Mouse (Mus musculus) embryonic facial prominence, embryonic 13.5 days (tissue): ENCODE results near the gene Prrg2. TPM values are rescaled to one million over a fixed set of nuclear protein-coding genes. Genes with fewer than 3 reads are reported as not detected.
"Not testable (repeated sequence)": the region's sequence is repeated elsewhere in the genome, so short reads cannot be mapped to it uniquely, and the experiment has no call there.

Experiments used
- ATAC-seq: fragments of 200-750 bp; cut with Nextera tagmentation; 2 replicates; pipeline ENCODE4 v1.8.0; 2017; ENCODE audit warnings: low read depth; ENCODE audit not compliant: insufficient number of reproducible peaks, insufficient read depth, low FRiP score, low TSS enrichment
- H3K27ac ChIP-seq: fragments of 300-500 bp; sonication (generic); 2 replicates; pipeline ENCODE4 v1.5.1; 2015; ENCODE audit warnings: moderate library complexity, mild to moderate bottlenecking, inconsistent platforms
- H3K27me3 ChIP-seq: fragments of 300-500 bp; sonication (generic); 2 replicates; pipeline ENCODE4 v1.6.1; 2015; ENCODE audit warnings: mild to moderate bottlenecking, inconsistent platforms
- H3K36me3 ChIP-seq: fragments of 300-500 bp; sonication (generic); 2 replicates; pipeline ENCODE4 v1.6.1; 2015; ENCODE audit warnings: mild to moderate bottlenecking, inconsistent platforms
- H3K4me1 ChIP-seq: fragments of 300-500 bp; sonication (generic); 2 replicates; pipeline ENCODE4 v1.6.1; 2015; ENCODE audit warnings: inconsistent platforms
- H3K4me2 ChIP-seq: fragments of 300-500 bp; sonication (generic); 2 replicates; pipeline ENCODE4 v1.6.1; 2015; ENCODE audit warnings: moderate library complexity, mild to moderate bottlenecking, inconsistent platforms
- H3K4me3 ChIP-seq: fragments of 300-500 bp; sonication (generic); 2 replicates; pipeline ENCODE4 v1.5.1; 2015; ENCODE audit warnings: mild to moderate bottlenecking, inconsistent platforms
- H3K9ac ChIP-seq: fragments of 300-500 bp; sonication (generic); 2 replicates; pipeline ENCODE4 v1.6.1; 2015; ENCODE audit warnings: mild to moderate bottlenecking, inconsistent platforms
- H3K9me3 ChIP-seq: fragments of 300-500 bp; sonication (generic); 2 replicates; pipeline ENCODE4 v1.6.1; 2016; ENCODE audit warnings: inconsistent platforms
- WGBS: fragments of 180-500 bp; shearing (Covaris S2); methylation state at CpG from one replicate; pipeline ENCODE4 v1.1.7; 2015; ENCODE audit warnings: mixed read lengths; 5-methylcytosine and 5-hydroxymethylcytosine counted together
- polyA plus RNA-seq: library from polyadenylated mRNA; unstranded; fragments of >200 nt; fragmentation: Nextera tagmentation; extraction: Ambion mirVana; gene quantifications from 2 replicates; pipeline ENCODE4 v1.2.1, GENCODE M21; 2015

Gene Prrg2
- polyA plus RNA-seq, 1 experiment from 2014 or later: 26.0 TPM

DNA sequence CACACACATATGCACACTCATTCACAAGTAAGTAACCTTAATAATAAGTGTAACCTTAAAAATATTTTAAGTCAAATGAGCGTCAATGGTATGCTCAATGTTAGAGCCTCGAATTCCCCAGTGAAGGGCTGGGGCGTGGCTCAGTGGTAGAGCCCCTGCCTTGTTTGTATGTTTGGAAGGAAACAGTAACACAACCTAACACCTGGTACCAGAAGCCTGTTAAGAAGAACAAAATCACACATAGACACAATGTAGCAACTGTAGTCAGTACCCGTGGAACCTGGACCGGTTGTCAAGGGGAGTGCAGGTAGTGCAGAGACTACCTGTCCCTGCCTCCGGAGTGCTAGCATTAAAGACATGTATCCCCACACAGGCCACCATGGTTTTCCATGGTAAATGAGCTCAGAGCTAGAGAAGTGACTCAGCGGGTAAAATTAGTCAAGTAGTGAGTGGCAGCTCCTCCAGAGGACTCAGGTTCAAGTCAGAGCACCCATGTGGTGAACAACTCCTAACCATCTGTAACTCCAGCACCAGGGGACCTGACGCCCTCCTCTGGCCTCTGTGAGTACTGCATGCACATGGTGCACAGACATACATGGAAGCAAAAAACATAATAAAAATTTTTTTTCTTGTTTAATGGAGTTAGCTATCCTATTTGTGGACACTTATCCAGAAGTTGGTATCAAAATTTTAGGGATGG is 36.2 kb upstream of the Prrg2 start:
- no peak overlapping the region for H3K9ac ChIP-seq
- H3K27ac ChIP-seq: no peak overlapping the region
- H3K27me3 ChIP-seq: no peaks in the 10 kb centered on the region
- peaks cover 23% of the 10 kb centered on the region for H3K36me3 ChIP-seq
- peaks cover 32% of the 10 kb centered on the region for H3K4me1 ChIP-seq
- H3K9me3 ChIP-seq: no peaks in the 10 kb centered on the region
- WGBS: 87% methylated on average over 8 of the region's 8 CpGs
- no peak overlapping the region for H3K4me2 ChIP-seq
- ATAC-seq: no peak
- H3K4me3 ChIP-seq: no peak overlapping the region

DNA sequence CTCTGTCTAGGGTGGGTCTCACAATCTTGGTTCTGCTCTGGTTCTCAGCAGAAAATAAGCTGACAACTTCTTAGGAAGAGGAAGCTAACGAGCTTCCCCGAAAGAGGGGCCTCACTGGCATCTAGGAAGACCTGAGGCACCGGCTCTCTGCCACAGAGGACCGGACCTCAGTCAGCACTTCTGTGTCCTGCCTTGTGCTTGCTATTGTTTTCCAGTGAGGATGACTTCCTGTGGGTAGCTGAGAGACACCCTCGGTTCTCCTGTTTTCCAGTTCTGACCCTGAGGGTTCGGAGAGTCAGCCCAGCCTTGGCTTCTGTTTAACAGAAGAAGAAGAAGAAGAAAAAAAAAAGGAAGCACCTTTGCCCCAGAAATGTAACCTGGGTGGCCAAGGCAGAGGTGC is 35.0 kb upstream of the Prrg2 start:
- Histone ChIP-seq H3K9me3 (no peaks in the 10 kb centered on the region), H3K4me2 (no peak overlapping the region), H3K9ac (no peak overlapping the region), H3K27ac (0 out of 2 replicates have a peak overlapping the region, but pooled peaks have one; percentile 1), H3K27me3 (no peaks in the 10 kb centered on the region), H3K36me3 (peaks cover 23% of the 10 kb centered on the region), H3K4me3 (no peak overlapping the region), H3K4me1 (peaks cover 28% of the 10 kb centered on the region)
- ATAC-seq: no peak
- 51% methylated on average over 6 of the region's 6 CpGs for WGBS

DNA sequence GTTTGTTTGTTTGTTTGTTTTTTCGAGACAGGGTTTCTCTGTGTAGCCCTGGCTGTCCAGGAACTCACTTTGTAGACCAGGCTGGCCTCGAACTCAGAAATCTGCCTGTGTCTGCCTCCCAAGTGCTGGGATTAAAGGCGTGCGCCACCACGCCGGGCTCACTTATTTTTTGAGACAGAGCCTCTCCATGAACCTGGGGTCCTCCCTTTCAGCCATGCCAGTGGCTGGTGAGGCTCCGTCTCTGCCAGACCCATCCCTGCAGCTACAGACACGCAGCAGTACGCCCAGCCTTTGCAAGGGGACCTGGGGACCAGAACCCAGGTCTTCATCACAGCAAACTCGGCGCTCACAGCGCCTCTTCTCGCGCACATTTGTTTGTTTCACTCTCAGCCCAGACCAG is 33.5 kb upstream of the Prrg2 start:
- H3K27me3 ChIP-seq, ATAC-seq, H3K27ac ChIP-seq, H3K4me2 ChIP-seq, H3K9ac ChIP-seq, H3K4me3 ChIP-seq, H3K9me3 ChIP-seq: not testable (repeated sequence)
- WGBS: 95% methylated on average over 14 of the region's 14 CpGs
- Histone ChIP-seq H3K36me3 (peaks cover 23% of the 10 kb centered on the region), H3K4me1 (peaks cover 24% of the 10 kb centered on the region)

GRCm38 (mm10) chr7:45095367-45095766 is 32.9 kb upstream of the Prrg2 start:
- Histone ChIP-seq H3K4me1 (peaks cover 30% of the 10 kb centered on the region), H3K9me3 (no peaks in the 10 kb centered on the region), H3K27me3 (no peaks in the 10 kb centered on the region), H3K9ac (no peak overlapping the region), H3K4me2 (no peak overlapping the region), H3K27ac (no peak overlapping the region), H3K4me3 (no peak overlapping the region), H3K36me3 (peaks cover 26% of the 10 kb centered on the region)
- ATAC-seq: no peak
- 78% methylated on average over 6 of the region's 6 CpGs for whole genome bisulfite sequencing

DNA sequence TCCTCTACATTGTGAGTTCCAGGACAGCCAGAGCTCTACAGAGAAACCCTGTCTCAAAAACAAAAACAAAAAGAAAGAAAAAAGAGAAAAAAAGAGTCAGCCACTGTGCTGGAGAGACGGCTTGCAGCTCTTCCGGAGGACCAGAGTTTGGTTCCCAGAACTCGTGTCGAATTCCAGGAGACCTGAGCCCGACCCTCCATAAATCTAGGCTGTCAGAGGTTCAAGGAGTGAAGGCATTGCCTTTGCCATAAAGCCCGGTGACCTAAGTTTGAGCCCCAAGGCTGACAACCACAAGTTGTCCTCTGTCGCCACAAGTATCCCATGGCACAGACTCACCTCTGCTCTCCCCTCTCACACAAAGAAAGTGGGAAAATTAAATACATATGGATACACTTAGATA is 31.6 kb upstream of the Prrg2 start:
- Histone ChIP-seq H3K9ac (no peak overlapping the region), H3K36me3 (peaks cover 28% of the 10 kb centered on the region), H3K4me1 (peaks cover 33% of the 10 kb centered on the region), H3K27ac (peak overlapping the region; percentile 89), H3K4me2 (peak overlapping the region; percentile 24; the same call in 1 of the 2 replicates), H3K4me3 (no peak overlapping the region), H3K27me3 (no peaks in the 10 kb centered on the region), H3K9me3 (no peaks in the 10 kb centered on the region)
- 24% methylated on average over 7 of the region's 7 CpGs for WGBS
- ATAC-seq: no peak

- Histone ChIP-seq H3K4me3 (no peak overlapping the region), H3K4me1 (peaks cover 33% of the 10 kb centered on the region), H3K27me3 (no peaks in the 10 kb centered on the region), H3K9me3 (no peaks in the 10 kb centered on the region), H3K27ac (peak overlapping the region; percentile 89), H3K36me3 (peaks cover 27% of the 10 kb centered on the region), H3K9ac (no peak overlapping the region), H3K4me2 (no peak overlapping the region)
- no peak for ATAC-seq
- WGBS: 31% methylated on average over 18 of the region's 18 CpGs
Observed at GRCm38 (mm10) chr7:45093516-45093905, 31.0 kb upstream of the Prrg2 start.

DNA sequence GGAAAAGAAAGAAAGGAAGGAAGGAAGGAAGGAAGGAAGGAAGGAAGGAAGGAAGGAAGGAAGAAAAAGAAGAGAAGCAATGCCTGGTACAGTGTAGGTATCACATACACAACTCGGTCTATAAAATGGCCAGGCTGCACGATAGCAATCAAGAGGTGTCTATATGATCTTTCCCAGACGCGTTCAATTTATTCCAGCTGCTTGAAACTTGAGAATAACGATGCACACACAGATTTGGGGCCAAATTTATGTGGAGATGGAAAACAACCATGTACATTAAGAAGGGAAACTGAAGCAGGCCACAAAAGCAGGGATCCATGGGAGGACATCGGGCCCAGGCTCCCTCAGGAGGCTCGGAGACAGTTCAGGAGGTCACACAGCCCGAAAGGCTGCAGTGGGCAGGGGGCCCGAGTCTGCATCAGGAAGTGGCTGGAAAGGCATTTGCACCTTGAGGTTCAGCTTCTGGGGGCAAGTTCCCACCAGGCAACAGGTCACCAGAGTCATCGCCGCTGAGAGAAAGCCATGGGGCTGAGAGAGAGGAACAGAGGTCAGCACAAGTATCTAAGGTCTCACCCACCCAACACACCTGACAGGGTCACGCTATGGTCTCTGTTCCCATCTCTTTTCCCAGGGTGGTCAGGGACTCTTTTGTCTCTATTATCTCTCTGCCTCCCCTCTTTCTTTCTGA is 30.5 kb upstream of the Prrg2 start:
- Histone ChIP-seq H3K4me1 (peaks cover 33% of the 10 kb centered on the region), H3K27ac (peak overlapping the region; percentile 89), H3K9ac (peak overlapping the region; percentile 41; the same call in 1 of the 2 replicates), H3K27me3 (no peaks in the 10 kb centered on the region), H3K9me3 (no peaks in the 10 kb centered on the region), H3K36me3 (peaks cover 32% of the 10 kb centered on the region), H3K4me2 (peak overlapping the region; percentile 76), H3K4me3 (0 out of 2 replicates have a peak overlapping the region, but pooled peaks have one; percentile 16)
- ATAC-seq: no peak
- WGBS: 25% methylated on average over 12 of the region's 12 CpGs

GRCm38 (mm10) chr7:45092048-45092447 is 29.6 kb upstream of the Prrg2 start, which contains the start of gene Rcn3:
Rcn3 (minus strand) TSS chr7:45092221.
- Histone ChIP-seq H3K27ac (peak within 1 kb of the TSS; percentile 89), H3K4me3 (peak within 1 kb of the TSS; percentile 66), H3K27me3 (no peaks in the 10 kb centered on the region), H3K36me3 (peaks cover 35% of the 10 kb centered on the region), H3K9me3 (no peaks in the 10 kb centered on the region), H3K4me2 (peak within 1 kb of the TSS; percentile 76), H3K9ac (peak within 1 kb of the TSS; percentile 88), H3K4me1 (peaks cover 33% of the 10 kb centered on the region)
- WGBS: under 1% methylated on average over 16 of the region's 16 CpGs
- ATAC-seq: peak; percentile 88

GRCm38 (mm10) chr7:45091001-45091990 is 28.8 kb upstream of the Prrg2 start:
- Histone ChIP-seq H3K4me1 (peaks cover 33% of the 10 kb centered on the region), H3K27ac (peak overlapping the region; percentile 89), H3K4me2 (peak overlapping the region; percentile 76), H3K36me3 (peaks cover 38% of the 10 kb centered on the region), H3K27me3 (no peaks in the 10 kb centered on the region), H3K9me3 (no peaks in the 10 kb centered on the region), H3K9ac (peak overlapping the region; percentile 88), H3K4me3 (peak overlapping the region; percentile 66)
- WGBS: 10% methylated on average over 35 of the region's 35 CpGs
- ATAC-seq: 0 out of 2 replicates have a peak, but pooled peaks have one; percentile 26

- peak overlapping the region; percentile 66 for H3K4me3 ChIP-seq
- peak overlapping the region; percentile 88 for H3K9ac ChIP-seq
- H3K36me3 ChIP-seq: peaks cover 43% of the 10 kb centered on the region
- H3K9me3 ChIP-seq: no peaks in the 10 kb centered on the region
- no peak for ATAC-seq
- peaks cover 33% of the 10 kb centered on the region for H3K4me1 ChIP-seq
- H3K27me3 ChIP-seq: no peaks in the 10 kb centered on the region
- H3K27ac ChIP-seq: peak overlapping the region; percentile 89
- WGBS: 75% methylated on average over 13 of the region's 13 CpGs
- peak overlapping the region; percentile 76 for H3K4me2 ChIP-seq
Observed at GRCm38 (mm10) chr7:45090251-45090977, 27.9 kb upstream of the Prrg2 start.
